Mouse (Mus musculus): ENCODE data around the gene Prrt2. TPM values are rescaled to one million over a fixed set of nuclear protein-coding genes. Genes with fewer than 3 reads are reported as not detected.

Gene Prrt2
- polyA plus RNA-seq, 1 experiment from 2014 or later, result 63.3 TPM

DNA sequence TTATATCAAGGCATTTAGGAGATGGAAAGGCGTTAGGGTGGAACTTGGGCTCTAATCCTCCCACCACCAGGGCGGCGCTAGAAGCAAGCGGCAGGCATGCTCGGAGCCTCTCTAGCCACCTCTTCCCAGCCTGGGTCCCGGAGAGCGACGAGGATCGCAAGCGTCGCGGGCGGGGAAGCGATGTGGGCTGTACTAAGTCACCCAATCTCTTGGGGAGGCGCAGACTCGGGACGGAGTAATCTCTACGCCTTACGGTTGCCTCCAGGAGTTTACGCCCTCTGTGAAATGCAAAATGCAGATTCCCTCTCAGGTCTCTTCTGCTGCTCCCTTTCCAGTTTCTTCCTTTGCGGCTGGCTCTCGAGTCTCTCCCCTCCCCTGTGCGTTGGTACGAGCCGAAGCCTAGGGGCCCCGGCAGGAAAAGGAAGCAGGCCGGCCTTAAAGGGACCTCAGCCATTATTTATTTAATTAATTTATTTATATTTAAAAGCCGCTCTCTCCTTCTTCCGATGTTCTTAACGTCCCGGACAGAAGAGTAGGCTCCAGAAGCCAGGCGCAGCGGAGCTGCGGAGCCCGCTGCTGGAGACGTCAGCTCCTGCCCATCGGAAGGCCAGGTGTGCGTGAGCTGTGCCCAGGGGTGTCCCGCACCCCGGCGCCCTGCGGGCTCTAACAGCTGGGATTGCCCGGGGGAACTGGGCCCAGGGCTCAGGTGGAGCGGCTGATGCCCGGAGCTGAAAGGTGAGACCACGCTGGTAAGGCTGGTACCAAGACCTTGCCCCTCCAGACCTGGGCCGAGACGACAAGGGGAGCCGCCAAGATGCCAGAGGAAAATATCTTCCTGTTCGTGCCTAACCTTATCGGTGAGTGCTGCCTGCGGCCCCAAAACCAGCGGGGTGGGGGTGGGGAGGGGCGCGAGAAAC lies 44.8 kb downstream of the Prrt2 start, which contains the start of gene Cdiptos:
TSS of gene Cdiptos (minus strand) at position 149 of the 917 bp plus-strand sequence.
- WGBS, result 0% methylated on average over 55 of the region's 55 CpGs
- Histone ChIP-seq H3K9me3 (replicated peaks; ENCODE audit: control insufficient read depth, low read length, poor library complexity, severe bottlenecking) (no peaks in the 10 kb centered on the region), H3K4me2 (ENCODE audit: low read length) (peak within 1 kb of the TSS; percentile 83), H3K9ac (ENCODE audit: low read depth, low read length) (peak within 1 kb of the TSS; percentile 95), H3K27me3 (ENCODE audit: control insufficient read depth, insufficient read depth, low read depth, low read length) (no peaks in the 10 kb centered on the region), H3K27ac (ENCODE audit: low read length) (peak within 1 kb of the TSS; percentile 96), H3K4me3 (ENCODE audit: low read depth, low read length) (peak within 1 kb of the TSS; percentile 76), H3K4me1 (ENCODE audit: control insufficient read depth, insufficient read depth, low read length) (peaks cover 10% of the 10 kb centered on the region), H3K36me3 (ENCODE audit: control insufficient read depth, insufficient read depth, low read length) (peaks cover 21% of the 10 kb centered on the region)
- ATAC-seq, result peak; percentile 96

GRCm38 (mm10) chr7:126975893-126975949 lies 45.3 kb downstream of the Prrt2 start, which contains the start of gene Cdipt:
Cdipt (plus strand) TSS chr7:126975914.
- H3K4me2 ChIP-seq (ENCODE audit: low read length), result peak within 1 kb of the TSS; percentile 83
- H3K9me3 ChIP-seq (replicated peaks; ENCODE audit: control insufficient read depth, low read length, poor library complexity, severe bottlenecking), result no peaks in the 10 kb centered on the region
- H3K27me3 ChIP-seq (ENCODE audit: control insufficient read depth, insufficient read depth, low read depth, low read length), result no peaks in the 10 kb centered on the region
- WGBS, result 5% methylated on average over 1 of the region's 1 CpGs
- peaks cover 22% of the 10 kb centered on the region for H3K36me3 ChIP-seq (ENCODE audit: control insufficient read depth, insufficient read depth, low read length)
- H3K4me1 ChIP-seq (ENCODE audit: control insufficient read depth, insufficient read depth, low read length), result peaks cover 10% of the 10 kb centered on the region
- ATAC-seq, result no peak
- peak within 1 kb of the TSS; percentile 76 for H3K4me3 ChIP-seq (ENCODE audit: low read depth, low read length)
- H3K9ac ChIP-seq (ENCODE audit: low read depth, low read length), result peak within 1 kb of the TSS; percentile 95
- peak within 1 kb of the TSS; percentile 96 for H3K27ac ChIP-seq (ENCODE audit: low read length)

GRCm38 (mm10) chr7:126975493-126975892 lies 45.5 kb downstream of the Prrt2 start:
- H3K4me3 ChIP-seq (ENCODE audit: low read depth, low read length), result peak overlapping the region; percentile 76; the same call in 1 of the 2 replicates
- WGBS, result 15% methylated on average over 8 of the region's 8 CpGs
- peaks cover 24% of the 10 kb centered on the region for H3K36me3 ChIP-seq (ENCODE audit: control insufficient read depth, insufficient read depth, low read length)
- H3K9ac ChIP-seq (ENCODE audit: low read depth, low read length), result no peak overlapping the region
- no peak; the same call in 1 of the 2 replicates for ATAC-seq
- peak overlapping the region; percentile 37 for H3K4me2 ChIP-seq (ENCODE audit: low read length)
- peaks cover 10% of the 10 kb centered on the region for H3K4me1 ChIP-seq (ENCODE audit: control insufficient read depth, insufficient read depth, low read length)
- peak overlapping the region; percentile 23; the same call in 1 of the 2 replicates for H3K27ac ChIP-seq (ENCODE audit: low read length)
- no peaks in the 10 kb centered on the region for H3K27me3 ChIP-seq (ENCODE audit: control insufficient read depth, insufficient read depth, low read depth, low read length)
- H3K9me3 ChIP-seq (replicated peaks; ENCODE audit: control insufficient read depth, low read length, poor library complexity, severe bottlenecking), result no peaks in the 10 kb centered on the region

Small RNAs within 50 kb of the gene (microRNA-seq; reads per million reads assigned to microRNA genes)
- gene Gm44343, result not detected

Other genes with a start within 250 kb of the Prrt2 start
- gene Ypel3, start 244.3 kb downstream of the Prrt2 start, polyA plus RNA-seq (2015; fragmentation: Nextera tagmentation; extraction: Ambion mirVana), result 162 and 191 TPM in 2 replicates
- gene Tbx6, start 239.7 kb downstream of the Prrt2 start, polyA plus RNA-seq (2015; fragmentation: Nextera tagmentation; extraction: Ambion mirVana), result 0.51 and 0.64 TPM in 2 replicates
- 155 and 182 TPM in 2 replicates for gene Ppp4c, start 228.7 kb downstream of the Prrt2 start, polyA plus RNA-seq (2015; fragmentation: Nextera tagmentation; extraction: Ambion mirVana)
- gene Fam57b, start 223.5 kb downstream of the Prrt2 start, polyA plus RNA-seq (2015; fragmentation: Nextera tagmentation; extraction: Ambion mirVana), result 55.0 and 61.1 TPM in 2 replicates
- not detected in 2 replicates for gene 4930451I11Rik, start 189.6 kb downstream of the Prrt2 start, polyA plus RNA-seq (2015; fragmentation: Nextera tagmentation; extraction: Ambion mirVana)
- gene Doc2a, start 173.8 kb downstream of the Prrt2 start, polyA plus RNA-seq (2015; fragmentation: Nextera tagmentation; extraction: Ambion mirVana), result 24.2 and 35.8 TPM in 2 replicates
- 19.8 and 20.0 TPM in 2 replicates for gene Hirip3, start 159.2 kb downstream of the Prrt2 start, polyA plus RNA-seq (2015; fragmentation: Nextera tagmentation; extraction: Ambion mirVana)
- 94.6 and 98.3 TPM in 2 replicates for gene Ino80e, start 158.8 kb downstream of the Prrt2 start, polyA plus RNA-seq (2015; fragmentation: Nextera tagmentation; extraction: Ambion mirVana)
- 64.8 and 66.7 TPM in 2 replicates for gene Taok2, start 136.5 kb downstream of the Prrt2 start, polyA plus RNA-seq (2015; fragmentation: Nextera tagmentation; extraction: Ambion mirVana)
- 33.2 and 34.0 TPM in 2 replicates for gene Tmem219, start 98.3 kb downstream of the Prrt2 start, polyA plus RNA-seq (2015; fragmentation: Nextera tagmentation; extraction: Ambion mirVana)
- gene Kctd13, start 92.3 kb downstream of the Prrt2 start, polyA plus RNA-seq (2015; fragmentation: Nextera tagmentation; extraction: Ambion mirVana), result 135 and 140 TPM in 2 replicates
- 10.4 TPM in 2 replicates for gene Asphd1, start 71.6 kb downstream of the Prrt2 start, polyA plus RNA-seq (2015; fragmentation: Nextera tagmentation; extraction: Ambion mirVana)
- 44.6 and 50.2 TPM in 2 replicates for gene Sez6l2, start 70.6 kb downstream of the Prrt2 start, polyA plus RNA-seq (2015; fragmentation: Nextera tagmentation; extraction: Ambion mirVana)
- 132 and 141 TPM in 2 replicates for gene Cdipt, start 45.3 kb downstream of the Prrt2 start, polyA plus RNA-seq (2015; fragmentation: Nextera tagmentation; extraction: Ambion mirVana)
- gene Cdiptos, start 45.1 kb downstream of the Prrt2 start, polyA plus RNA-seq (2015; fragmentation: Nextera tagmentation; extraction: Ambion mirVana), result 0.69 and 0.96 TPM in 2 replicates
- 2.9 and 3.2 TPM in 2 replicates for gene Mvp, start 6.6 kb downstream of the Prrt2 start, polyA plus RNA-seq (2015; fragmentation: Nextera tagmentation; extraction: Ambion mirVana)
- gene Pagr1b, start 4.7 kb downstream of the Prrt2 start, polyA plus RNA-seq (2015; fragmentation: Nextera tagmentation; extraction: Ambion mirVana), result 0.50 TPM in 1 of 2 replicates, not detected in the other
- 33.8 and 62.5 TPM in 2 replicates for gene Pagr1a, start 3.9 kb downstream of the Prrt2 start, polyA plus RNA-seq (2015; fragmentation: Nextera tagmentation; extraction: Ambion mirVana)
- gene Gm42742, start 114 bp downstream of the Prrt2 start, polyA plus RNA-seq (2015; fragmentation: Nextera tagmentation; extraction: Ambion mirVana), result 30.9 and 61.5 TPM in 2 replicates
- gene Maz, start 5.8 kb upstream of the Prrt2 start, polyA plus RNA-seq (2015; fragmentation: Nextera tagmentation; extraction: Ambion mirVana), result 46.7 and 51.5 TPM in 2 replicates
- gene Kif22, start 21.3 kb upstream of the Prrt2 start, polyA plus RNA-seq (2015; fragmentation: Nextera tagmentation; extraction: Ambion mirVana), result 16.6 and 17.6 TPM in 2 replicates
- gene Zg16, start 66.1 kb upstream of the Prrt2 start, polyA plus RNA-seq (2015; fragmentation: Nextera tagmentation; extraction: Ambion mirVana), result not detected in 2 replicates
- gene AI467606, start 70.1 kb upstream of the Prrt2 start, polyA plus RNA-seq (2015; fragmentation: Nextera tagmentation; extraction: Ambion mirVana), result 1.7 and 2.5 TPM in 2 replicates
- 0.68 and 0.77 TPM in 2 replicates for gene Qprt, start 101.0 kb upstream of the Prrt2 start, polyA plus RNA-seq (2015; fragmentation: Nextera tagmentation; extraction: Ambion mirVana)
- gene Spn, start 116.6 kb upstream of the Prrt2 start, polyA plus RNA-seq (2015; fragmentation: Nextera tagmentation; extraction: Ambion mirVana), result 0.05 TPM in 1 of 2 replicates, not detected in the other
- 76.1 and 85.7 TPM in 2 replicates for gene Cd2bp2, start 174.8 kb upstream of the Prrt2 start, polyA plus RNA-seq (2015; fragmentation: Nextera tagmentation; extraction: Ambion mirVana)
- 30.7 and 31.2 TPM in 2 replicates for gene Tbc1d10b, start 187.3 kb upstream of the Prrt2 start, polyA plus RNA-seq (2015; fragmentation: Nextera tagmentation; extraction: Ambion mirVana)
- 2.8 and 4.8 TPM in 2 replicates for gene Mylpf, start 187.7 kb upstream of the Prrt2 start, polyA plus RNA-seq (2015; fragmentation: Nextera tagmentation; extraction: Ambion mirVana)
- 48.7 and 54.9 TPM in 2 replicates for gene Zfp553, start 211.8 kb upstream of the Prrt2 start, polyA plus RNA-seq (2015; fragmentation: Nextera tagmentation; extraction: Ambion mirVana)
- 14.3 and 15.5 TPM in 2 replicates for gene Sept1, start 211.9 kb upstream of the Prrt2 start, polyA plus RNA-seq (2015; fragmentation: Nextera tagmentation; extraction: Ambion mirVana)
- 64.5 and 70.4 TPM in 2 replicates for gene Zfp771, start 223.1 kb upstream of the Prrt2 start, polyA plus RNA-seq (2015; fragmentation: Nextera tagmentation; extraction: Ambion mirVana)
- 112 and 120 TPM in 2 replicates for gene Dctpp1, start 239.5 kb upstream of the Prrt2 start, polyA plus RNA-seq (2015; fragmentation: Nextera tagmentation; extraction: Ambion mirVana)

All from midbrain, embryonic 16.5 days (tissue).